Mouse (Mus musculus) midbrain, embryonic 16.5 days (tissue): ENCODE measurements around the gene Arid5a. TPM values are rescaled to one million over a fixed set of nuclear protein-coding genes. Genes with fewer than 3 reads are reported as not detected.

Experiments used
- ATAC-seq: fragments of 200-750 bp; cut with Nextera tagmentation; 2 replicates; pipeline ENCODE4 v1.8.0; 2017; ENCODE audit warnings: moderate TSS enrichment
- H3K27ac ChIP-seq: fragments of 300-500 bp; sonication (generic); 2 replicates; pipeline ENCODE4 v1.5.1; 2014; ENCODE audit warnings: mild to moderate bottlenecking, low read length, mixed read lengths
- H3K27me3 ChIP-seq: fragments of 300-500 bp; sonication (generic); 2 replicates; pipeline ENCODE4 v1.6.1; 2014; ENCODE audit warnings: low read depth, low read length, mixed read lengths; ENCODE audit not compliant: control insufficient read depth, insufficient read depth
- H3K36me3 ChIP-seq: fragments of 300-500 bp; sonication (generic); 2 replicates; pipeline ENCODE4 v1.6.1; 2014; ENCODE audit warnings: mild to moderate bottlenecking, low read length, moderate library complexity, mixed read lengths; ENCODE audit not compliant: control insufficient read depth, insufficient read depth
- H3K4me1 ChIP-seq: fragments of 300-500 bp; sonication (generic); 2 replicates; pipeline ENCODE4 v1.6.1; 2014; ENCODE audit warnings: mild to moderate bottlenecking, low read length, mixed read lengths; ENCODE audit not compliant: control insufficient read depth, insufficient read depth
- H3K4me2 ChIP-seq: fragments of 300-500 bp; sonication (generic); 2 replicates; pipeline ENCODE4 v1.6.1; 2014; ENCODE audit warnings: mild to moderate bottlenecking, low read length, mixed read lengths
- H3K4me3 ChIP-seq: fragments of 300-500 bp; sonication (generic); 2 replicates; pipeline ENCODE4 v1.5.1; 2014; ENCODE audit warnings: low read depth, mild to moderate bottlenecking, low read length, moderate library complexity, mixed read lengths
- H3K9ac ChIP-seq: fragments of 300-500 bp; sonication (generic); 2 replicates; pipeline ENCODE4 v1.6.1; 2014; ENCODE audit warnings: low read depth, low read length, mixed read lengths
- H3K9me3 ChIP-seq: fragments of 300-500 bp; sonication (generic); replicated peaks from 2 replicates; pipeline ENCODE4 v1.6.1; 2014; ENCODE audit warnings: mild to moderate bottlenecking, low read length, mixed read lengths; ENCODE audit not compliant: control insufficient read depth, poor library complexity, severe bottlenecking
- WGBS: fragments of 180-500 bp; shearing (Covaris S2); extraction: QIAGEN DNeasy Blood & Tissue Kit; methylation state at CpG from one replicate; pipeline ENCODE4 v1.1.7; 2014; 5-methylcytosine and 5-hydroxymethylcytosine counted together
- polyA plus RNA-seq: library from polyadenylated mRNA; unstranded; fragments of >200 nt; fragmentation: Nextera tagmentation; extraction: Ambion mirVana; gene quantifications from 2 replicates; pipeline ENCODE4 v1.2.1, GENCODE M21; 2015

Gene Arid5a
- polyA plus RNA-seq, 1 experiment from 2014 or later, result 2.8 TPM

DNA sequence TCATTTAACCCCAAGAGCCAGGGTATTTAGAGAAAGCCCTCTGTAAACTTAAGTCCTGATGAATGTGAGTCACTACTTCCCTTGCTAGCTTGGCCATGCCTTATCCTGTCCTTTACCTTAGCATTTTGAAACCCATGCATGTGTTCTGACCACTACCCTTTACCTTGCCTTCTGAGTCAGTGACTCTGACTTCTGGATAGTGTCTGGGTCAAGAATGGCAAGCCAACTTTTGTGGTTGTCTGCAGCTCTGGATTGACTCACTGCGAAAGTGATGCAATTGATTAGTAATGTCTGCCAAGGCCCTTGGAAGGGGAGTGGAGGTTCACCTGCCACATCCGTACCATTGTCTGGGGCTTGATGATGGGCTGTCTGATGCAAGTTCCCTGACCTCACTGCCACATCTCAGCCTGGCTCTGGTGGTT lies 18.4 kb downstream of the Arid5a start:
- H3K27ac ChIP-seq, result no peak overlapping the region
- no peaks in the 10 kb centered on the region for H3K9me3 ChIP-seq
- H3K4me1 ChIP-seq, result no peaks in the 10 kb centered on the region
- no peak overlapping the region for H3K9ac ChIP-seq
- H3K4me3 ChIP-seq, result no peak overlapping the region
- no peak for ATAC-seq
- peaks cover 6% of the 10 kb centered on the region; the same call in 1 of the 2 replicates for H3K36me3 ChIP-seq
- no peak overlapping the region for H3K4me2 ChIP-seq
- no peaks in the 10 kb centered on the region for H3K27me3 ChIP-seq
- WGBS, result 96% methylated on average over 2 of the region's 2 CpGs

DNA sequence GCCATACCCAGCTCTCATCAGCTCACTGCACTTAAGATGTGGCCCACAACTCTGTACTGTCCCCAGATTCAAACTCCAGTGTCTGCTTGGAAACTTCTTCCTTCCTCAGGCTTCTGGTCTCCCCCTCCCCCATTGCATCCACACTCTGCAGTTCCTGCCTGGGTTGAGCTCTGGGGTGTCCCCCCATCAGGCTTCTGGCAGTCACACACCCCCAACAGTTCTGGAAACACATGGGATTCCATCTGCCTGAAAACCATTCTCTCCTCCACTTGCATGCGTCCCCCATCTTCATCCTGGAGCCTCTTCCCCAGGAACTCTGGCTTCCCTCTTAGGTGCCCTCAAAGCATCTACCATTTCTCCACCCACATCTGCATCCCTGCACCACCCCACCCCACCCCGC lies 19.3 kb downstream of the Arid5a start:
- Histone ChIP-seq H3K4me2 (no peak overlapping the region), H3K36me3 (peaks cover 6% of the 10 kb centered on the region; the same call in 1 of the 2 replicates), H3K4me1 (no peaks in the 10 kb centered on the region), H3K9ac (no peak overlapping the region), H3K9me3 (no peaks in the 10 kb centered on the region), H3K4me3 (no peak overlapping the region), H3K27me3 (no peaks in the 10 kb centered on the region), H3K27ac (no peak overlapping the region)
- no peak for ATAC-seq
- 93% methylated on average over 2 of the region's 2 CpGs for WGBS

DNA sequence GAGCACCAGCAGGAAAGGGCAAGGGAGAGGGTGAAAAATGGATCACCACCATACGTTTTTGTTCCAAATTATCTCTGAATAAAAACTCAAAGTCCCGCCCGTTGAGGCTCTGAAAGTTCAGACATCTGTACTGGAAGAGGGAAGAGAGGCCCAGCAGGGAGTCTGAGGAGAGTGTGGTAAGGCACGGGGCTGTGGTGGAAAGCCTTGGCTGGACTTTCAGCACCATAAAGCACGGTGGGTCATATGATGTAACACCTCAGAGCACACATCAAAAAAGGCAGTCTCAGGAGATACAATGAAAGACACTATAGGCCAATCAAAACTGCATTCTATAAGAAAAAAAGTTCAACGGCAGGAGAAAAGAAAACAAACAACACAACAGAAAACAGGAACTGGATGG lies 24.2 kb downstream of the Arid5a start:
- no peak for ATAC-seq
- 75% methylated on average over 6 of the region's 6 CpGs for WGBS
- Histone ChIP-seq H3K4me3 (no peak overlapping the region), H3K27ac (no peak overlapping the region), H3K36me3 (peaks cover 20% of the 10 kb centered on the region; the same call in 1 of the 2 replicates), H3K4me1 (no peaks in the 10 kb centered on the region), H3K9ac (no peak overlapping the region), H3K4me2 (no peak overlapping the region), H3K27me3 (no peaks in the 10 kb centered on the region), H3K9me3 (no peaks in the 10 kb centered on the region)

DNA sequence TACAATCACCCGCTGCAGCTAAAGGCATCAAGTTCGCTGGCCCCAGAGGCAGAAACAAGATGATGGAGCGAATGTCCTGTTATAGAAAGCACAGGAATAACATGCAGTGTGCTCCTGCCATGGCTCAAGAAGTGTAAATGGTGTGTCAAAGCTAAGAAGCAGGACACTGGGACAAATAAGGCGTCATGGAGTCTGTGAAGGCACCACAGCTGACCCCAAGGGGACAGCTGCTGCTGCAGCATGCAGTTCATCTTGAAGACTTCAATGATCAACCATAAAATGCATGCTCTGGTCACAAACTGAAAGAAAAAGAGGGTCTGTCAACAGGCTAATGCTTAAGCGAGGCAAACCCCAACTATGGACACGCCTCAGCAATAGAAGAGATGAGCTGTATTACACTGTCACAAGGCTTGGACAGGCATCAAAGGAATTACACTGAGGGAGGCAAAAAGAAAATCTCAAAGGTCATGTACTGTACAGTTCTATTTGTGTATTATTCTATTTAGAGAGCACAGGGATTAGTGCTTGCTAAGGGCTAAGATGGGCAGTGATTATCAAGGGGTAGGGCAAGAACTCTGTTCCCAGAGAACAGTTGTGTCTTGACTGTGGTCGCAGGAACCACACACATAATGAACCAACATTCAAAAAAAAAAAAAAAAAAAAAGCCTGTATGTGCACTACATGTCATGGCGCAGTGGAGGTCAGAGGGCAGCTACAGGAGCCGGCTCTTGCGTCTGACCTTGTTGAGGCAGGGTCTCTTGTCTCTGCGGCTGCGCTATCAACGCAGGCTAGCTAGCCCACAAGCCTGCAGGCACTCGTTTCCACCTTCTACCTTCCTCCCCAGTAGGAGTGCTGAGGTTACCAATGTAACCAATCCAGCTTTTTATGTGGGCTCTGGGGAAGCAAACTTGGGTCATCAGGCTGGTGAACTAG lies 25.7 kb downstream of the Arid5a start:
- Histone ChIP-seq H3K4me1 (no peaks in the 10 kb centered on the region), H3K4me2 (no peak overlapping the region), H3K27me3 (no peaks in the 10 kb centered on the region), H3K36me3 (peaks cover 30% of the 10 kb centered on the region; the same call in 1 of the 2 replicates), H3K9me3 (no peaks in the 10 kb centered on the region), H3K4me3 (no peak overlapping the region), H3K9ac (no peak overlapping the region), H3K27ac (no peak overlapping the region)
- ATAC-seq, result no peak
- 90% methylated on average over 14 of the region's 14 CpGs for WGBS

DNA sequence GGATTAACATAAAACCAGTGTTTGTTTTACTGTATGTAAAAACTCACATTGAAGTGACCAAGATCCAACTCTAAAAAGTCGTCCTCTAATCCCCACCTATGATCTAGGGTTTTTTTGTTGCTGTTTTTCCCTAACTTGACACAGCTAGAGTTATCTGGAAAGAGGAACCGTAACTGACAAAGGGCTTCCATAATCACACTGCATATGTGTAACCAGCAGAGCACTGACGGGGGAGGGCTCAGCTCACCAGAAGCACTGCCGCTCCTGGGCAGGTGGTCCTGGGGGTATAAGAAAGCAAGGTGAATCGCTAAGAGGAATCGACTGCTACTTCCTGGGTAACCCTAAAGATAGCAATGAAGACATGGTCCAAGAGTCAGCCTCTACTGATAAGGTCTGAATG lies 35.0 kb downstream of the Arid5a start:
- 95% methylated on average over 6 of the region's 6 CpGs for WGBS
- no peaks in the 10 kb centered on the region for H3K27me3 ChIP-seq
- peaks cover 55% of the 10 kb centered on the region for H3K36me3 ChIP-seq
- no peaks in the 10 kb centered on the region for H3K9me3 ChIP-seq
- no peak for ATAC-seq
- no peak overlapping the region for H3K4me3 ChIP-seq
- H3K4me1 ChIP-seq, result no peaks in the 10 kb centered on the region
- no peak overlapping the region for H3K4me2 ChIP-seq
- no peak overlapping the region for H3K9ac ChIP-seq
- no peak overlapping the region for H3K27ac ChIP-seq

DNA sequence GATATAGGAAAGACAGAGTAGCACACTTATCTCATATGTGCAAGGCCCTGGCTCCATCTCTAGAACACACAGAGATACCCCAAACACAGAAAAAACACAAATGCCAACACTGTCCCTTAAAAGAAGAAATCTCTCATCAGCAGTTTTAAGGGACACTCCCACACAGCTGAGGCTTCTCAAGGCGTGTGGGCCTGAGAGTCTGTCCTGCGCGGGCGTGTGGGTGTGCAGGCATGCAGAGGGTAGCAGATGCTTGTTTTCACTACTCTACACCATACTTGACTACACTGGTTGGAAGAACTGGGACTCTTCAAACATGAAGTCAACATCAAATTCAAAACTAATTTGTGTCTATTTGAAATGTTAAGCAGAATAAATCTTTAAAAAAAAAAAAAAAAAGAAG lies 44.8 kb downstream of the Arid5a start:
- Histone ChIP-seq H3K27ac (no peak overlapping the region), H3K9me3 (no peaks in the 10 kb centered on the region), H3K4me3 (no peak overlapping the region), H3K27me3 (no peaks in the 10 kb centered on the region), H3K36me3 (peaks cover 64% of the 10 kb centered on the region), H3K4me1 (no peaks in the 10 kb centered on the region), H3K4me2 (no peak overlapping the region), H3K9ac (no peak overlapping the region)
- 98% methylated on average over 4 of the region's 4 CpGs for WGBS
- no peak for ATAC-seq

DNA sequence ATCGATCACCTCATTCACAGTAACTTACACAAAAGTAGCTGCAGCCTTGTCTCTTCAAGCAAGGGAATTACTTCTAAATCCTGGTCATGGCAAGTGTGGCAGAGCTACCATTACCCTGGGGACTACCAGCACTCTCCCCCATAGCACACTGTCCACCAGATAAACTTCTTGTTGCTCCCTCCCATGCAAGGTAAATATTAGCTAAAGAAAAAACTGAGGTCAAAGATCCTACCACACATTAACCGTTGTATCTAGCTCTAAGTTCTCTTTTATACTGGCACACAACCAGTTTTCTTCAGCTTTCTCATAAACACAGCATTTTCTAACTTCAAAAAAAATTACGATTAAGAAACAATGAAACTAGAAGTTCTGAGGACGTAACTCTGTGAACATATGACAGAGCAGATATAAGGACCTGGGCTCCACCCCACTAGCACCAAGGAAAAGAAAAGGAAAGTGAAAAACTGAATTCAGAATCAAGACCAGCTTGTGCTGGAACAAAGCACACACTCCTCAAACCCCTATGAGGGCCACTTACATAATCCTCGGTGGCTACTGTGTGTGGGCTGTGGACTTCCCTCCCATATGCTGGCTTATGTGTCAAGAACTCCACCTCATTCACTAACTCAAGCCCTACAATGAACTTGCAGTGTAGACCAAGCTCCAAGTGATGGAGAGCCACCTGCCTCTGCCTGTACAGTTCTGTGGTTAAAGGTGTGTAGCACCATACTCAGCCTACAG lies 49.6 kb downstream of the Arid5a start:
- no peak overlapping the region for H3K4me2 ChIP-seq
- H3K4me3 ChIP-seq, result no peak overlapping the region
- H3K4me1 ChIP-seq, result no peaks in the 10 kb centered on the region
- no peak overlapping the region for H3K27ac ChIP-seq
- H3K9me3 ChIP-seq, result no peaks in the 10 kb centered on the region
- no peaks in the 10 kb centered on the region for H3K27me3 ChIP-seq
- ATAC-seq, result no peak
- H3K36me3 ChIP-seq, result peaks cover 44% of the 10 kb centered on the region
- 94% methylated on average over 5 of the region's 5 CpGs for WGBS
- no peak overlapping the region for H3K9ac ChIP-seq

DNA sequence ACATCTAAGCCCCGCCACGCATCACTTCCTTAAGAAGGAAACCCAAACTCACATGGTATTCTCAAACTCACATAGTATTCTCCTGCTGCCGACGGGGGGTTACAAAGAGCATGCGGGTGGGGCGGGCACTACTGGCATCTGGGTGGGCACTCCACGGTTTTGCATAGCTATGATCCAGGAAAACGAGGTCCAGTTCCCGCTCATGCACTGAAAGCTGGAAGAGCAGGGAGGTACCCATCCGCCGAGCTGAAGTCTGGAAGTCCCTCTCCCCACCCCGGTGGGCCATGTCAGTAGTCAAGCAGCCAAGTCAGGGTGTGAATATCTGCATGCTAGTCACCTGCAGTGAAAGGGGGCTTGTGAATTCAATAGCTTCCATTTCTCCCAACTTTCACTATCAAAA lies 60.2 kb downstream of the Arid5a start:
- H3K9me3 ChIP-seq, result no peaks in the 10 kb centered on the region
- no peak for ATAC-seq
- no peaks in the 10 kb centered on the region for H3K27me3 ChIP-seq
- 0 out of 2 replicates have a peak, but pooled peaks cover 4% of the 10 kb centered on the region for H3K36me3 ChIP-seq
- no peak overlapping the region for H3K27ac ChIP-seq
- peak overlapping the region; percentile 75 for H3K4me2 ChIP-seq
- peak overlapping the region; percentile 89 for H3K4me3 ChIP-seq
- WGBS, result 51% methylated on average over 12 of the region's 12 CpGs
- H3K4me1 ChIP-seq, result peaks cover 10% of the 10 kb centered on the region
- peak overlapping the region; percentile 40 for H3K9ac ChIP-seq
